Mouse (Mus musculus): ENCODE data around the gene Emcn. TPM values are rescaled to one million over a fixed set of nuclear protein-coding genes. Genes with fewer than 3 reads are reported as not detected.

The Emcn gene
- total and polyA plus RNA-seq, 3 experiments: not detected

GRCm38 (mm10) chr3:137382311-137382710, 41.4 kb downstream of the Emcn start:
- H3K79me2 ChIP-seq (replicated peaks; ENCODE audit: control insufficient read depth, extremely low read depth, insufficient read depth, poor library complexity, severe bottlenecking): no peaks in the 10 kb centered on the region
- H3K4me1 ChIP-seq (ENCODE audit: control insufficient read depth in 1 of 2, insufficient read depth in 2 of 2): no peaks in the 10 kb centered on the region
- H3K36me3 ChIP-seq (replicated peaks in 1 of 2; ENCODE audit: control insufficient read depth in 1 of 2, insufficient read depth in 1 of 2, low read length in 1 of 2): no peaks in the 10 kb centered on the region
- H3K4me2 ChIP-seq (ENCODE audit: insufficient read depth, low read depth, poor library complexity, severe bottlenecking): no peak overlapping the region
- TF ChIP-seq ETS1 (conservative IDR thresholded peaks at IDR 0.05; ENCODE audit: low read depth, low read length) (no peak), TBP (conservative IDR thresholded peaks at IDR 0.05; ENCODE audit: low read depth, low read length) (no peak), RCOR1 (conservative IDR thresholded peaks at IDR 0.05; ENCODE audit: low read depth, low read length) (no peak), MAZ (IDR thresholded peaks at IDR 0.05; ENCODE audit: low read depth, low read length) (no peak), ZNF384 (IDR thresholded peaks at IDR 0.05; ENCODE audit: low read depth, low read length) (no peak), RAD21 (IDR thresholded peaks at IDR 0.05; ENCODE audit: low read depth, low read length) (no peak), SMC3 (IDR thresholded peaks at IDR 0.05; ENCODE audit: low read depth, low read length) (no peak), EP300 (IDR thresholded peaks at IDR 0.05; ENCODE audit: low read length) (no peak), GABPA (IDR thresholded peaks at IDR 0.05; ENCODE audit: insufficient replicate concordance, low read depth, low read length) (no peak), E2F4 (IDR thresholded peaks at IDR 0.05; ENCODE audit: insufficient replicate concordance, low read depth, low read length) (no peak), ZMIZ1 (IDR thresholded peaks at IDR 0.05; ENCODE audit: low read depth, low read length) (no peak), NRF1 (IDR thresholded peaks at IDR 0.05; ENCODE audit: low read depth, low read length) (no peak), ZC3H11A (IDR thresholded peaks at IDR 0.05; ENCODE audit: low read depth, low read length) (no peak), MEF2A (IDR thresholded peaks at IDR 0.05; ENCODE audit: borderline replicate concordance, low read depth, low read length) (no peak)
- dilution Hi-C loops (cut with MboI; ENCODE audit: extremely low pct_ligation_motif_present, extremely low pct_unique_long_range_greater_than_20kb, low sequenced_read_pairs) (no loop called here), in situ Hi-C loops (cut with MboI; ENCODE audit: low pct_ligation_motif_present, low pct_unique_long_range_greater_than_20kb, low sequenced_read_pairs) (loop anchor here (10.0 kb wide), 1 partner anchor 58 kb away; no protein-coding TSS in a partner anchor)
- no peak overlapping the region for H3K9ac ChIP-seq (ENCODE audit: insufficient read depth, low read depth)
- H3K4me3 ChIP-seq (replicated peaks in 1 of 3; ENCODE audit: low read depth in 2 of 3, low read length in 2 of 3, poor library complexity in 1 of 3): no peak overlapping the region
- no peak overlapping the region for H3K27ac ChIP-seq (ENCODE audit: insufficient read depth, low read depth)
- H3K27me3 ChIP-seq (replicated peaks): no peaks in the 10 kb centered on the region
- no peak for DNase-seq (ENCODE audit: extremely low read depth)
- no peaks in the 10 kb centered on the region for H3K9me3 ChIP-seq (replicated peaks; ENCODE audit: low read length)

- dilution Hi-C loops (cut with MboI; ENCODE audit: extremely low pct_ligation_motif_present, extremely low pct_unique_long_range_greater_than_20kb, low sequenced_read_pairs): no loop called here
- in situ Hi-C loops (cut with MboI; ENCODE audit: low pct_ligation_motif_present, low pct_unique_long_range_greater_than_20kb, low sequenced_read_pairs): no loop called here
- no peaks in the 10 kb centered on the region for H3K9me3 ChIP-seq (replicated peaks; ENCODE audit: low read length)
Observed at GRCm38 (mm10) chr3:137395588-137395987, 54.7 kb downstream of the Emcn start.

More at GRCm38 (mm10) chr3:137395588-137395987, 54.7 kb downstream of the Emcn start:
- Histone ChIP-seq H3K79me2 (replicated peaks; ENCODE audit: control insufficient read depth, extremely low read depth, insufficient read depth, poor library complexity, severe bottlenecking) (no peaks in the 10 kb centered on the region), H3K36me3 (replicated peaks in 1 of 2; ENCODE audit: control insufficient read depth in 1 of 2, insufficient read depth in 1 of 2, low read length in 1 of 2) (no peaks in the 10 kb centered on the region), H3K4me3 (replicated peaks in 1 of 3; ENCODE audit: low read depth in 2 of 3, low read length in 2 of 3, poor library complexity in 1 of 3) (no peak overlapping the region), H3K27me3 (replicated peaks) (no peaks in the 10 kb centered on the region), H3K4me1 (ENCODE audit: control insufficient read depth in 1 of 2, insufficient read depth in 2 of 2) (no peaks in the 10 kb centered on the region), H3K4me2 (ENCODE audit: insufficient read depth, low read depth, poor library complexity, severe bottlenecking) (no peak overlapping the region), H3K27ac (ENCODE audit: insufficient read depth, low read depth) (no peak overlapping the region), H3K9ac (ENCODE audit: insufficient read depth, low read depth) (no peak overlapping the region)
- no peak for DNase-seq (ENCODE audit: extremely low read depth)
- TF ChIP-seq RAD21 (IDR thresholded peaks at IDR 0.05; ENCODE audit: low read depth, low read length) (no peak), BHLHE40 (IDR thresholded peaks at IDR 0.05; ENCODE audit: low read depth, low read length) (no peak), ZNF384 (IDR thresholded peaks at IDR 0.05; ENCODE audit: low read depth, low read length) (no peak), USF1 (IDR thresholded peaks at IDR 0.05; ENCODE audit: low read depth, low read length) (no peak), ZKSCAN1 (IDR thresholded peaks at IDR 0.05; ENCODE audit: borderline replicate concordance, low read depth, low read length) (no peak), ELF1 (IDR thresholded peaks at IDR 0.05; ENCODE audit: low read depth, low read length) (no peak)
